Mouse (Mus musculus) kidney, postnatal 25 days (tissue): ENCODE data around the gene Gm20388.

Source experiments
- DNase-seq, 2 experiments: peaks; one replicate each; pipeline ENCODE4 v3.0.0; 2021; ENCODE audit warnings: mixed read lengths in 2 of 2

The Gm20388 gene

GRCm38 (mm10) chr8:122169446-122169845 is 2258.8 kb downstream of the Gm20388 start:
- DNase-seq: no peak

GRCm38 (mm10) chr8:122171823-122172222 is 2261.2 kb downstream of the Gm20388 start:
- no peak for DNase-seq

- DNase-seq: no peak
Observed at GRCm38 (mm10) chr8:122174133-122174930, 2263.7 kb downstream of the Gm20388 start.

GRCm38 (mm10) chr8:122178392-122178890 is 2267.8 kb downstream of the Gm20388 start:
- no peak for DNase-seq

GRCm38 (mm10) chr8:122179354-122179753 is 2268.7 kb downstream of the Gm20388 start:
- no peak for DNase-seq

- DNase-seq: no peak
Observed at GRCm38 (mm10) chr8:122180116-122180515, 2269.5 kb downstream of the Gm20388 start.

- DNase-seq: no peak
Observed at GRCm38 (mm10) chr8:122181414-122181813, 2270.8 kb downstream of the Gm20388 start.

- peak in 1 of 2 experiments; percentile 15 for DNase-seq
Observed at GRCm38 (mm10) chr8:122181991-122182390, 2271.3 kb downstream of the Gm20388 start.

- DNase-seq: no peak
Observed at GRCm38 (mm10) chr8:122186363-122186974, 2275.8 kb downstream of the Gm20388 start.

- DNase-seq: no peak
Observed at GRCm38 (mm10) chr8:122187271-122187670, 2276.6 kb downstream of the Gm20388 start.

GRCm38 (mm10) chr8:122190349-122191053 is 2279.9 kb downstream of the Gm20388 start:
- peak; percentile 16 to 48 for DNase-seq

- DNase-seq: no peak
Observed at GRCm38 (mm10) chr8:122191054-122191376, 2280.4 kb downstream of the Gm20388 start.

GRCm38 (mm10) chr8:122192771-122193170 is 2282.1 kb downstream of the Gm20388 start:
- no peak for DNase-seq

- no peak for DNase-seq
Observed at GRCm38 (mm10) chr8:122193521-122193920, 2282.9 kb downstream of the Gm20388 start.

- DNase-seq: peak; percentile 65 to 69
Observed at GRCm38 (mm10) chr8:122194396-122194795, 2283.8 kb downstream of the Gm20388 start.

- DNase-seq: no peak
Observed at GRCm38 (mm10) chr8:122197342-122197741, 2286.7 kb downstream of the Gm20388 start.

- no peak for DNase-seq
Observed at GRCm38 (mm10) chr8:122198378-122199025, 2287.9 kb downstream of the Gm20388 start.

GRCm38 (mm10) chr8:122199191-122199590 is 2288.6 kb downstream of the Gm20388 start:
- DNase-seq: no peak

GRCm38 (mm10) chr8:122199841-122200240 is 2289.2 kb downstream of the Gm20388 start:
- DNase-seq: no peak

GRCm38 (mm10) chr8:122211591-122211990 is 2300.9 kb downstream of the Gm20388 start:
- DNase-seq: no peak

- DNase-seq: no peak
Observed at GRCm38 (mm10) chr8:122215630-122216029, 2305.0 kb downstream of the Gm20388 start.

- no peak for DNase-seq
Observed at GRCm38 (mm10) chr8:122216433-122216832, 2305.8 kb downstream of the Gm20388 start.
